Mouse (Mus musculus) small intestine, adult 2 months (tissue): ENCODE results near the gene Usp44. TPM values are rescaled to one million over a fixed set of nuclear protein-coding genes. Genes with fewer than 3 reads are reported as not detected.

Experiments
- H3K27ac ChIP-seq: fragments of 200-500 bp; 2 replicates; pipeline ENCODE4 v1.5.1; 2012; ENCODE audit warnings: low read depth, low read length, control low read depth, inconsistent platforms; ENCODE audit not compliant: insufficient read depth
- H3K27me3 ChIP-seq: fragments of 200-500 bp; 2 replicates; pipeline ENCODE4 v1.6.1; 2012; ENCODE audit warnings: mild to moderate bottlenecking, moderate library complexity, low read length, inconsistent platforms; ENCODE audit not compliant: control insufficient read depth, insufficient read depth
- H3K36me3 ChIP-seq: fragments of 200-500 bp; 2 replicates; pipeline ENCODE4 v1.6.1; 2012; ENCODE audit warnings: mild to moderate bottlenecking, low read length, control low read depth, inconsistent platforms; ENCODE audit not compliant: control insufficient read depth, insufficient read depth
- H3K4me1 ChIP-seq: fragments of 200-500 bp; 2 replicates; pipeline ENCODE4 v1.6.1; 2012; ENCODE audit warnings: low read length, inconsistent platforms, mixed read lengths; ENCODE audit not compliant: control insufficient read depth, insufficient read depth, insufficient read length
- H3K4me3 ChIP-seq: fragments of 200-500 bp; 2 replicates; pipeline ENCODE4 v1.5.1; 2012; ENCODE audit warnings: low read depth, mild to moderate bottlenecking, control low read depth, inconsistent platforms, low read length, moderate library complexity
- CTCF ChIP-seq: fragments of 200-500 bp; IDR thresholded peaks from 2 replicates; pipeline ENCODE4 v1.5.1; 2012; ENCODE audit warnings: low read depth, mild to moderate bottlenecking, control low read depth, inconsistent platforms, low read length, moderate library complexity, mixed read lengths; ENCODE audit not compliant: insufficient replicate concordance, insufficient read length; ENCODE audit errors: extremely low read depth
- POLR2A ChIP-seq: fragments of 200-500 bp; IDR thresholded peaks from 2 replicates; pipeline ENCODE4 v1.6.1; 2012; ENCODE audit warnings: low read depth, mild to moderate bottlenecking, control low read depth, inconsistent platforms, low read length, moderate library complexity
- WGBS: fragments of 180-500 bp; shearing (Covaris S2); methylation state at CpG from one replicate; pipeline ENCODE4 v1.1.7; 2018; 5-methylcytosine and 5-hydroxymethylcytosine counted together
- polyA plus RNA-seq: library from polyadenylated mRNA; depleted of rRNA; stranded (reverse); fragments of >200 nt; gene quantifications from 2 replicates; pipeline ENCODE4 v1.2.3, GENCODE M21; 2012; rRNA removed

The Usp44 gene
- polyA plus RNA-seq, 1 experiment = 0.16 TPM

DNA sequence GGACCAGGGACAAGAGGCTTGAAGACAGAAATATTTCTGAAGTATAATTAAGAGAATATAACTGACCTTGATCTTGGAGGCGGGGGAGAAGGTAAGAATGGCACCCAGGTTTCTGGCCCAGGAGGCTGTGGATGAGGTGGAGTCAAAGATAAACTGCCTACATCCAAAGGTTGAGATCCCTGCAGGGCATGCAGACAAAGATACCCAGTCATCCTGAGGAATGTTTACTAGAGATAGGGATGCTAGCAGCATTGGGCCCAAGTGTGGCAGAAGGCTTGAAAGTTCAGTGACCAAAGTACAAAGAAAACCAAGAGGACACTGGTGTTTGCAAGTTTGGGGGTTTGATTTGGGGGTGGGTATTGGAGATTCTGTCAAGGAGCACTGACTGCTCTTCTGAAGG, 59.7 kb downstream of the Usp44 start:
- TF ChIP-seq POLR2A (no peak), CTCF (no peak)
- Histone ChIP-seq H3K27ac (no peak overlapping the region), H3K4me1 (no peaks in the 10 kb centered on the region), H3K4me3 (no peak overlapping the region), H3K27me3 (no peaks in the 10 kb centered on the region), H3K36me3 (peaks cover 6% of the 10 kb centered on the region)
- WGBS = 91% methylated on average over 1 of the region's 1 CpGs

GRCm38 (mm10) chr10:93892551-93892950, 61.2 kb downstream of the Usp44 start:
- H3K4me1 ChIP-seq = no peaks in the 10 kb centered on the region
- no peak for TF ChIP-seq CTCF
- H3K27me3 ChIP-seq = no peaks in the 10 kb centered on the region
- no peak overlapping the region for H3K27ac ChIP-seq
- no peaks in the 10 kb centered on the region for H3K36me3 ChIP-seq
- 84% methylated on average over 4 of the region's 4 CpGs for WGBS
- H3K4me3 ChIP-seq = no peak overlapping the region

- no peaks in the 10 kb centered on the region for H3K27me3 ChIP-seq
- no peak within 1 kb of the TSS for H3K27ac ChIP-seq
- 79% methylated on average over 7 of the region's 7 CpGs for WGBS
- no peak within 1 kb of the TSS for H3K4me3 ChIP-seq
- no peaks in the 10 kb centered on the region for H3K36me3 ChIP-seq
- H3K4me1 ChIP-seq = peaks cover 3% of the 10 kb centered on the region; the same call in 1 of the 2 replicates
- TF ChIP-seq POLR2A (no peak), CTCF (no peak)
These were observed 65.8 kb downstream of the Usp44 start, which contains the start of gene Metap2 for GRCm38 (mm10) chr10:93897043-93897646. Gene Metap2 (minus strand): TSS chr10:93897093.

GRCm38 (mm10) chr10:93899303-93899702, 67.9 kb downstream of the Usp44 start:
- WGBS = 19% methylated on average over 2 of the region's 2 CpGs
- no peak for TF ChIP-seq POLR2A
- no peak for TF ChIP-seq CTCF
- Histone ChIP-seq H3K27ac (no peak overlapping the region), H3K4me1 (peaks cover 6% of the 10 kb centered on the region), H3K4me3 (no peak overlapping the region), H3K36me3 (no peaks in the 10 kb centered on the region), H3K27me3 (no peaks in the 10 kb centered on the region)

- Histone ChIP-seq H3K4me3 (no peak overlapping the region), H3K36me3 (no peaks in the 10 kb centered on the region), H3K27ac (no peak overlapping the region), H3K27me3 (no peaks in the 10 kb centered on the region), H3K4me1 (peaks cover 6% of the 10 kb centered on the region)
- no peak for TF ChIP-seq POLR2A
- TF ChIP-seq CTCF = no peak
- WGBS = 69% methylated on average over 11 of the region's 11 CpGs
These were observed 68.6 kb downstream of the Usp44 start for GRCm38 (mm10) chr10:93899907-93900306.

GRCm38 (mm10) chr10:93907376-93907775, 76.0 kb downstream of the Usp44 start:
- Histone ChIP-seq H3K27me3 (no peaks in the 10 kb centered on the region), H3K27ac (no peak overlapping the region), H3K36me3 (no peaks in the 10 kb centered on the region), H3K4me3 (no peak overlapping the region), H3K4me1 (peaks cover 2% of the 10 kb centered on the region)
- whole genome bisulfite sequencing = 73% methylated on average over 10 of the region's 10 CpGs
- no peak for TF ChIP-seq POLR2A
- TF ChIP-seq CTCF = no peak

Other genes with a start within 250 kb of the Usp44 start
- gene Snrpf, start 241.8 kb upstream of the Usp44 start, polyA plus RNA-seq = 31.3 and 38.6 TPM in 2 replicates
- gene Ntn4, start 190.9 kb upstream of the Usp44 start, polyA plus RNA-seq = 3.9 and 5.8 TPM in 2 replicates
- gene Metap2, start 65.5 kb downstream of the Usp44 start, polyA plus RNA-seq = 4.9 and 9.5 TPM in 2 replicates
- 3.2 and 5.5 TPM in 2 replicates for gene Vezt, start 204.3 kb downstream of the Usp44 start, polyA plus RNA-seq
- 2.2 and 3.7 TPM in 2 replicates for gene Fgd6, start 204.4 kb downstream of the Usp44 start, polyA plus RNA-seq